Mouse (Mus musculus) heart, embryonic 11.5 days (tissue): ENCODE measurements around the gene Glis2. TPM values are rescaled to one million over a fixed set of nuclear protein-coding genes. Genes with fewer than 3 reads are reported as not detected.
A peak's percentile ranks its signal among the peaks of the same experiment; 100 is the strongest.

Experiments
- ATAC-seq: fragments of 200-750 bp; cut with Nextera tagmentation; replicated peaks from 2 replicates; pipeline ENCODE4 v1.8.0; 2017; ENCODE audit warnings: moderate library complexity; ENCODE audit not compliant: insufficient number of reproducible peaks, low FRiP score, low TSS enrichment
- H3K27ac ChIP-seq: fragments of 300-500 bp; sonication (generic); 2 replicates; pipeline ENCODE4 v1.5.1; 2014; ENCODE audit warnings: mild to moderate bottlenecking, low read depth, low read length
- H3K27me3 ChIP-seq: fragments of 300-500 bp; sonication (generic); 2 replicates; pipeline ENCODE4 v1.6.1; 2014; ENCODE audit warnings: mild to moderate bottlenecking, low read length, mixed read lengths; ENCODE audit not compliant: control insufficient read depth, insufficient read depth
- H3K36me3 ChIP-seq: fragments of 300-500 bp; sonication (generic); 2 replicates; pipeline ENCODE4 v1.6.1; 2014; ENCODE audit warnings: mild to moderate bottlenecking, low read length, moderate library complexity, mixed read lengths; ENCODE audit not compliant: control insufficient read depth, insufficient read depth
- H3K4me1 ChIP-seq: fragments of 300-500 bp; sonication (generic); 2 replicates; pipeline ENCODE4 v1.6.1; 2014; ENCODE audit warnings: low read length; ENCODE audit not compliant: control insufficient read depth, insufficient read depth
- H3K4me2 ChIP-seq: fragments of 300-500 bp; sonication (generic); 2 replicates; pipeline ENCODE4 v1.6.1; 2014; ENCODE audit warnings: mild to moderate bottlenecking, moderate library complexity
- H3K4me3 ChIP-seq: fragments of 300-500 bp; sonication (generic); 2 replicates; pipeline ENCODE4 v1.5.1; 2014; ENCODE audit warnings: low read depth, low read length
- H3K9ac ChIP-seq: fragments of 300-500 bp; sonication (generic); 2 replicates; pipeline ENCODE4 v1.6.1; 2014; ENCODE audit warnings: mild to moderate bottlenecking, low read depth, low read length, moderate library complexity
- H3K9me3 ChIP-seq: fragments of 300-500 bp; sonication (generic); replicated peaks from 2 replicates; pipeline ENCODE4 v1.6.1; 2016; ENCODE audit warnings: low read length; ENCODE audit not compliant: control insufficient read depth
- WGBS: fragments of 180-500 bp; shearing (Covaris S2); extraction: QIAGEN DNeasy Blood & Tissue Kit; methylation state at CpG from one replicate; pipeline ENCODE4 v1.1.7; 2014; ENCODE audit not compliant: insufficient replicate concordance; 5-methylcytosine and 5-hydroxymethylcytosine counted together
- polyA plus RNA-seq: library from polyadenylated mRNA; unstranded; fragments of >200 nt; fragmentation: Nextera tagmentation; extraction: Ambion mirVana; gene quantifications from 2 replicates; pipeline ENCODE4 v1.2.1, GENCODE M21; 2014

The Glis2 gene
- polyA plus RNA-seq, 1 experiment from 2014 or later, result 23.3 TPM

- H3K4me3 ChIP-seq, result peak overlapping the region; percentile 8
- H3K4me2 ChIP-seq, result peak overlapping the region; percentile 92
- no peaks in the 10 kb centered on the region for H3K9me3 ChIP-seq
- 18% methylated on average over 13 of the region's 13 CpGs for WGBS
- H3K4me1 ChIP-seq, result peaks cover 66% of the 10 kb centered on the region
- H3K36me3 ChIP-seq, result no peaks in the 10 kb centered on the region; the same call in 1 of the 2 replicates
- peak; percentile 73 for ATAC-seq
- H3K9ac ChIP-seq, result peak overlapping the region; percentile 49
- H3K27ac ChIP-seq, result peak overlapping the region; percentile 89
- no peaks in the 10 kb centered on the region for H3K27me3 ChIP-seq
Observed at GRCm38 (mm10) chr16:4642190-4642589, 47.7 kb downstream of the Glis2 start.

- H3K36me3 ChIP-seq, result no peaks in the 10 kb centered on the region; the same call in 1 of the 2 replicates
- peaks cover 74% of the 10 kb centered on the region for H3K4me1 ChIP-seq
- no peaks in the 10 kb centered on the region for H3K27me3 ChIP-seq
- no peaks in the 10 kb centered on the region for H3K9me3 ChIP-seq
- H3K27ac ChIP-seq, result peak overlapping the region; percentile 89
- H3K4me3 ChIP-seq, result peak overlapping the region; percentile 4; the same call in 1 of the 2 replicates
- H3K4me2 ChIP-seq, result peak overlapping the region; percentile 92; the same call in 1 of the 2 replicates
- WGBS, result 69% methylated on average over 6 of the region's 6 CpGs
- H3K9ac ChIP-seq, result peak overlapping the region; percentile 49; the same call in 1 of the 2 replicates
- ATAC-seq, result no peak
Observed at GRCm38 (mm10) chr16:4642937-4643336, 48.4 kb downstream of the Glis2 start.

GRCm38 (mm10) chr16:4643670-4644419 lies 49.3 kb downstream of the Glis2 start:
- no peak for ATAC-seq
- H3K27me3 ChIP-seq, result no peaks in the 10 kb centered on the region
- 62% methylated on average over 11 of the region's 11 CpGs for WGBS
- no peak overlapping the region for H3K9ac ChIP-seq
- no peaks in the 10 kb centered on the region for H3K9me3 ChIP-seq
- peaks cover 7% of the 10 kb centered on the region for H3K36me3 ChIP-seq
- peak overlapping the region; percentile 89; the same call in 1 of the 2 replicates for H3K27ac ChIP-seq
- no peak overlapping the region for H3K4me3 ChIP-seq
- H3K4me2 ChIP-seq, result peak overlapping the region; percentile 92
- peaks cover 77% of the 10 kb centered on the region for H3K4me1 ChIP-seq

- H3K9me3 ChIP-seq, result no peaks in the 10 kb centered on the region
- H3K36me3 ChIP-seq, result peaks cover 24% of the 10 kb centered on the region
- no peaks in the 10 kb centered on the region for H3K27me3 ChIP-seq
- ATAC-seq, result no peak
- no peak overlapping the region; the same call in 1 of the 2 replicates for H3K9ac ChIP-seq
- no peak overlapping the region for H3K4me2 ChIP-seq
- no peak overlapping the region for H3K4me3 ChIP-seq
- no peak overlapping the region for H3K27ac ChIP-seq
- WGBS, result 72% methylated on average over 4 of the region's 4 CpGs
- peaks cover 66% of the 10 kb centered on the region for H3K4me1 ChIP-seq
Observed at GRCm38 (mm10) chr16:4645867-4646266, 51.4 kb downstream of the Glis2 start.

- H3K27me3 ChIP-seq, result no peaks in the 10 kb centered on the region
- H3K27ac ChIP-seq, result peak overlapping the region; percentile 71
- H3K9me3 ChIP-seq, result no peaks in the 10 kb centered on the region
- H3K9ac ChIP-seq, result peak overlapping the region; percentile 50
- WGBS, result 59% methylated on average over 4 of the region's 4 CpGs
- H3K36me3 ChIP-seq, result peaks cover 25% of the 10 kb centered on the region
- H3K4me1 ChIP-seq, result peaks cover 60% of the 10 kb centered on the region
- H3K4me2 ChIP-seq, result peak overlapping the region; percentile 27
- H3K4me3 ChIP-seq, result no peak overlapping the region
- ATAC-seq, result no peak
Observed at GRCm38 (mm10) chr16:4646831-4647230, 52.3 kb downstream of the Glis2 start.

GRCm38 (mm10) chr16:4647651-4648141 lies 53.2 kb downstream of the Glis2 start:
- Histone ChIP-seq H3K4me3 (no peak overlapping the region), H3K27me3 (no peaks in the 10 kb centered on the region), H3K9me3 (no peaks in the 10 kb centered on the region), H3K4me1 (peaks cover 56% of the 10 kb centered on the region), H3K27ac (peak overlapping the region; percentile 71), H3K9ac (peak overlapping the region; percentile 24; the same call in 1 of the 2 replicates), H3K36me3 (peaks cover 30% of the 10 kb centered on the region), H3K4me2 (peak overlapping the region; percentile 27)
- ATAC-seq, result peak; percentile 23; the same call in 1 of the 2 replicates
- WGBS, result 51% methylated on average over 13 of the region's 13 CpGs

GRCm38 (mm10) chr16:4648416-4649023 lies 54.0 kb downstream of the Glis2 start:
- H3K4me1 ChIP-seq, result peaks cover 56% of the 10 kb centered on the region
- H3K9ac ChIP-seq, result no peak overlapping the region
- WGBS, result 91% methylated on average over 28 of the region's 28 CpGs
- no peak overlapping the region for H3K27ac ChIP-seq
- peaks cover 30% of the 10 kb centered on the region for H3K36me3 ChIP-seq
- H3K9me3 ChIP-seq, result no peaks in the 10 kb centered on the region
- H3K4me3 ChIP-seq, result no peak overlapping the region
- H3K27me3 ChIP-seq, result no peaks in the 10 kb centered on the region
- ATAC-seq, result no peak
- no peak overlapping the region for H3K4me2 ChIP-seq

GRCm38 (mm10) chr16:4649211-4649610 lies 54.7 kb downstream of the Glis2 start:
- ATAC-seq, result no peak
- peaks cover 49% of the 10 kb centered on the region for H3K4me1 ChIP-seq
- H3K36me3 ChIP-seq, result peaks cover 30% of the 10 kb centered on the region
- H3K9ac ChIP-seq, result 0 out of 2 replicates have a peak overlapping the region, but pooled peaks have one; percentile 10
- no peaks in the 10 kb centered on the region for H3K27me3 ChIP-seq
- no peak overlapping the region for H3K27ac ChIP-seq
- 83% methylated on average over 5 of the region's 5 CpGs for WGBS
- H3K4me2 ChIP-seq, result no peak overlapping the region
- no peaks in the 10 kb centered on the region for H3K9me3 ChIP-seq
- no peak overlapping the region for H3K4me3 ChIP-seq
